Mouse (Mus musculus): ENCODE results near the gene Gjd3.

Gjd3 gene

DNA sequence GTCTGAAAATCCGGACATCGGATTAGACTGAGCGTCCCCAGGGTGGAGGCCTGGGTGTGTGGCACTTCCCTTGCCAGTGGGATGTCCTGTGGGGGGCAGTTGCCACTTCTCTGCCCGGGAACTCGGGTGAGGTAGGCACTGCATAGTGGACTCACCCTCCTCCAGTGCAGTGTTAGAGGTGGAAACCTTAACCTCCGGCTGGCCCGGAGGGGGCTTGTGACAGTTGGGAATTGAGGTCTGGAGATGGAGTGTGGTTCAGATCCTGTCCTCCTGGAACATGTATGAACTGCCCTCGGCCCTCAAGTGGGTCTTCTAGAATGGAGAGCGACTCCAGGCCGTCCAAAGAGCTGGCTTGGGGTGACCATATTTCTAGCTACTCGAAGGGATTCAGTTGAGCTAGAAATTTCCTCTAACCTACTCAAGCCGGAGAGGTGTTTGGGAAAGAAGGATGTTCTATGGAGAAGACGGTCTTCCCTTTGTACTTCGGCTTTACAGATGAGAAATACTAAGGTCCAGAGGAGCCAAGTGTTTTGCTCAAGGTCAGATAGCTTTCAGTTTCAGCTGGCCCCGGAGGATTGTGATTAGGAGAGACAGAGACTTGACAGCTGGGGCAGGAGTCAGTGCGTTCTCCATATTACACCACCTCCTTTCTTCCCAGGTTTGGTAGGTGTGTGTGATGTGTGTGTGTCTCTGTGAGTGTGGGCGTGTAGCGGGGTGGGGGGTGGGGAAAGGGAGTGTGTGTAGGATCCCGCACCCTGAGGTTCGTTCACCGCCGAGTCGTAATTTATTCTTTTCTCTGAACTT, 46.0 kb downstream of the Gjd3 start:
- POLR2A ChIA-PET, result interaction anchor here (0.6 to 6.7 kb wide), 50 partner anchors 8 to 1591 kb away, joined by 3 to 71 read pairs (median 4); partner anchors contain the start of genes Rara (in 3 of the 4), Cdc6 (in 2 of the 4), Acly (in 1 of the 4) and Csf3 (in 1 of the 4)
- CTCF ChIA-PET, result interaction anchor here (0.5 to 4.2 kb wide), 34 partner anchors 9 to 565 kb away, joined by 3 to 15 read pairs (median 4); partner anchors contain the start of genes Cdc6 (in 1 of the 4), Gjd3 (in 1 of the 4), Psmd3 (in 1 of the 4) and Rara (in 1 of the 4)

DNA sequence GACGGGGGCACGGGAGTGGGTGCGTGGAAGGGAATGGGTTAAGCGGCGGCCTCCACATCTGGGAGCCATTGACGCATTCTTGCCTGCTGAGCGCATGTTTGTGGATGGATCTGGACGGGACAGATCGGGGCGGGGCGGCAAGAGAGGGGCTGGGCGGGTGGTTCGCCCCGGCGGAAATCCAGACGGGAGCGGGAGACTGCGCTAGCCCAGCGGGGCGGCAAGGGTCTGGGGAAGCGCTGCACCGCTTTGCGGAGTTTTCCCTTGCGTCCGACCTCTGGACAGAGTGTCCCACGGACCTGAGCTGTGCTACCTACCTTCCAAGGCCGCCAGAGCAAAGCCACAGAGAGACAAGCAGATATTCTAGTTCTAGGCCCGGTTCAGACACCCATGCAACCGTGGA, 46.6 kb downstream of the Gjd3 start:
- POLR2A ChIA-PET, result interaction anchor here in 3 of 4 experiments (1.0 to 6.7 kb wide), 17 partner anchors 8 to 88 kb away, joined by 3 to 71 read pairs (median 7); partner anchors contain the start of genes Cdc6 (in 1 of the 3), Rara (in 1 of the 3), Top2a (in 1 of the 3) and Wipf2 (in 1 of the 3)
- CTCF ChIA-PET, result interaction anchor here in 3 of 4 experiments (1.5 to 2.9 kb wide), 4 partner anchors 20 to 46 kb away, joined by 4 to 15 read pairs (median 6); partner anchors contain the start of gene Gjd3 (in 1 of the 3)

DNA sequence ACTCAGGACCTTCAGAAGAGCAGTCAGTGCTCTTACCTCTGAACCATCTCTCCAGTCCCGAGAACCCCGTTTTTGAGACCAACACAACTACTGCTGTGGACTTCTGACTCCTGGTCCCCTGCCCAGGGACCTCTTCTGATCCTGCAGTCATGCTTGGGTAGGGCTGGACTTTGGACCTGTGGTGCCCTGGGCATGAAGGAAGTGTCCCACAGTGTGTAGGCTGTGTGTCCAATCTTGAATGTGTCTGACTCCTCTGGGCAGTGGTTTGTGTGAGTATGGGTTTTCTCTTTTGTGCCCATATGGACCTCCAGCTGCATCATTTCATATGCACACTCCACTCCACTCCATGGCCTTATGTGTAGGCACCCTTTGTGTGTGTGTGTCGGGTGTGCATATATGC, 47.7 kb downstream of the Gjd3 start:
- POLR2A ChIA-PET, result no interaction called here
- CTCF ChIA-PET, result interaction anchor here in 1 of 4 experiments (0.9 kb wide), 1 partner anchor 20 kb away, joined by 3 read pairs; no protein-coding TSS in a partner anchor

DNA sequence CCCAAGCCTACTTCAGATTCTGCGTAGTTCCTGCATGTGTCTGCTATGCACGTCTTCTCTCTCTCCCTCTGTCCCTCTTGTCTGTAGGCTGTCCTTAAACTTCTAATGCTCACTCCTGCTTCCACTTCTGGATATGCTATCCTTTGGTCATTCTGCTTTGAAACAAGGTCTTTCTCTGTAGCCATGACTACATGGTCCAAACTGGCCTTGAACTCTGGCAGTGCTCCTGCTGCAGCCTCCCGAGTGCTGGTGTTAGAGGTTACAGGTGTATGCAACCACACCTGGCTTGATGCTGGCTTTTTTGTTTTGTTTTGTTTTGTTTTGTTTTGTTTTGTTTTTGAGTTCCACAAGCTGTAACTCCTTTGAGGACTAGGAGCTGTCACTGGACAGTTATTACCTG, 48.4 kb downstream of the Gjd3 start:
- ChIA-PET POLR2A (interaction anchor here in 2 of 4 experiments (0.6 to 3.8 kb wide), 6 partner anchors 8 to 38 kb away, joined by 3 to 27 read pairs (median 4); no protein-coding TSS in a partner anchor), CTCF (interaction anchor here in 2 of 4 experiments (0.6 to 1.5 kb wide), 4 partner anchors 21 to 198 kb away, joined by 3 to 7 read pairs (median 4); no protein-coding TSS in a partner anchor)

DNA sequence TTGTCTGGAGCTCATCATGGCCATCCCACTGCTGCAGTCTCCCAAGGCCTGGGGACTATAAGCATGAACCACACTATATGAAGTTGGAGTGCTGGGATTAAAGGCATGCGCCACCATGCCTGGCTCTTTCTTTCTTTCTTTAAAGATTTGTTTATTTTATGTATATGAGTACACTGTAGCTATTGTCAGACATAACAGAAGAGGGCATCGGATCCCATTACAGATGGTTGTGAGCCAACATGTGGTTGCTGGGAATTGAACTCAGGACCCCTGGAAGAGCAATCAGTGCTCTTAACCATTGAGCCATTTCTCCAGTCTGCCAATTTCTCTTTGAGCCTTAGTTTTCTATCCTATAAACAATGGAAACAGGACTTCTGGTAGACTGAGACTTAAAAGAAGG, 49.0 kb downstream of the Gjd3 start:
- CTCF ChIA-PET, result interaction anchor here in 2 of 4 experiments (0.6 to 1.5 kb wide), 5 partner anchors 22 to 198 kb away, joined by 3 to 7 read pairs (median 4); no protein-coding TSS in a partner anchor
- POLR2A ChIA-PET, result interaction anchor here in 2 of 4 experiments (0.6 to 3.8 kb wide), 7 partner anchors 8 to 50 kb away, joined by 3 to 27 read pairs (median 4); no protein-coding TSS in a partner anchor

DNA sequence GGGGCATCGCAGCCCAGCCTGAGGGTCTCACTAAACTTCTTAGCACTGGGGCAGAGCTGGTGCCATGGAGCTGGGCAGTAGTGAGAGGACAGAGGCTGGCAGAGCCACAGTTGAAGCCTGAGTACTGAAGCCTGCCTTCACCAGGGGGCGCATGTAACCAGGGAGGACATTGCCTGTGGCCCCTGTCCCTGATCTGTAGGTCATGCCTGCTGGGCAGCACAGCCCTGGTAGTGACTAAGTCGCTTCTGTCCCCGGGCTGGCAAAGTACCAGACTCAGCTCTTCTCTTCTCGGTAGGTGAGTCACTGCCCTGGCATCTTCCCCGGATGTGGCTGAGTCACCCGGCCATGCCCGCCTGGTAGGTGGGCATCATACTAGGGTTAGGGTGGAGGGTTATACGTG, 49.7 kb downstream of the Gjd3 start:
- CTCF ChIA-PET, result interaction anchor here in 3 of 4 experiments (0.9 to 1.5 kb wide), 6 partner anchors 8 to 84 kb away, joined by 3 to 13 read pairs (median 4); no protein-coding TSS in a partner anchor
- POLR2A ChIA-PET, result interaction anchor here in 2 of 4 experiments (1.0 to 3.8 kb wide), 7 partner anchors 7 to 177 kb away, joined by 3 to 27 read pairs (median 3); no protein-coding TSS in a partner anchor

DNA sequence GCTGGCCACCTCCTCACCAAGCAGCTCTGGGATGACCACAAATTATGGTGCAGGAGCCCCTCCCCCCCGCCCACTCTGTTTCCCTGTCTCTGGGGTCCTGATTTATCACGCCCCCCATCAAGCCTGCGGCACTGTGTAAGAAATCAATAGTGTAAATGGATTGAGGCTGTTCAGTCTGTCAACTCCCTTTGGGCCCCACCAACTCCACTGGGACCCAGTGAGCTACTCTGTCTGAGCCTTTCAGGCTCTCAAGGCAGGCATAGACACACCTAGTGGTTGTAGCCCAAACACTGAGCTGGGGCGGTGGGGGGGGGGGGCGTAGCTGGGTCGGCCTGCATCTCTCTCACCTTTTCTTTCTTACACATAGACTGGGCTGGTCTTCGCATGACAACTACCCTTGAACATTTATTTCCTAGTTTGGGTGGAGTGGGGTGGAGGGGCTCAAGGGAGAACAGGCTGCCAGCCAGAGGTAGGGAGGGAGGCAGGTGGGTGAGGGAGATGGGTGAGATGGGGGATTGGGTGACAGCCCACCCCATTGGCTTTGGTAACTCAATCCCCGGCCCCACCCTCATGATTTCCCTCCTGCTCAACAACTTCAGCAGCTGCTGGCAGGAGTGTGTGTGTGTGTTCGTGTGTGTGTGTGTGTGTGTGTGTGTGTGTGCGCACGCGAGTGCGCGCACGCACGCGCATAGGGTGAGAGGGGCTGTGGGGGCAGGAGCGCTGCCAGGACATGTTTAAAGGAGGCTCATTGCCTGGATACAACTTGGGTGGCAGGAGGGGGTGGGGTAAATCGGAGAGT, 50.3 kb downstream of the Gjd3 start:
- ChIA-PET CTCF (interaction anchor here (0.6 to 2.1 kb wide), 26 partner anchors 9 to 543 kb away, joined by 3 to 13 read pairs (median 4); no protein-coding TSS in a partner anchor), POLR2A (interaction anchor here (0.5 to 3.8 kb wide), 31 partner anchors 7 to 1324 kb away, joined by 3 to 27 read pairs (median 3); partner anchors contain the start of gene Cdc6 (in 1 of the 4))
